Mouse (Mus musculus) brain, embryonic 18.5 days (tissue): ENCODE results near the gene Cuedc1.
A peak's percentile ranks its signal among the peaks of the same experiment; 100 is the strongest.
"Not testable (repeated sequence)": the region's sequence is repeated elsewhere in the genome, so short reads cannot be mapped to it uniquely, and the experiment has no call there.

ENCODE experiments used
- DNase-seq: peaks from one replicate; pipeline ENCODE4 v3.0.0-alpha.2; 2012; ENCODE audit warnings: low read depth, low spot score

The Cuedc1 gene

DNA sequence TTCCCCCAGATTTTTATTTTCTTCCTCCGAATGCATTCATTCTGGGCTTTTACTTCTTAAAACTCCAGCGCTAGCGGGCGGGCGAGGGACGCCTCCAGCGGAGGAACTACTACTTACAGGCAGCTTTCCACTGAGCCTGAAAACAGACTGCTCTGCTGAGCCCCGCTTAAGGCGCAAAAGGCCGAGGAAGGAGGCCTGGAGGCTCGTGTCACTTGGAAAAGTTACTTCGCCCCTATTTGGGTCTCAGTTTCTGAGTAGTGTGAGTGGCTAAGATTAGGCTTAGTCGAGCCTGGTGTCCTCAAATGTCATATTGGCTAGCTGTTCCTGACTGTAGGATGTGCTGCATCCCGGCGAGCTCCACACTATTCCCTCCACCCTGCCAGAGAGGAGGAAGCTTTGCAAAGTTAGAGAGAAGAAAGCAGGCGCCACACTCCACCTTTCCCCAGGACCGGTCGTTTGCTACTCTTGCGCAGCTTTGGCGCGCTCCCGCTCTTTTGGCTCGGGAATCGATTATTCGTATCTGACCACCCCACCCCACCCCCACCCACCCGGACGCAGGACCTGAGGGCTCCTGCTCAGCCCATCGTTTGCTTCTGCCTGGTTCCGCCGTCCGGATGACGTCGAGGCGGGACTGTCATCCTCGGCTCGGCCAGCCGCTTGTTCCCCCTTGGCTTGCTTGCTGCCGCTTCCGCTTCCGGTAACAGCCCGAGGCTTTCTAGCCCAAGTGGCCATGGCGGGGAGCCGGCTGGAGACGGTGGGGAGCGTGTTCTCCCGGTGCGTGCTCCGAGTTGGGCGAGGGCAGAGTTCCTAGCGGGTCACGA lies 106.1 kb downstream of the Cuedc1 start, which contains the start of gene Mrps23:
Gene Mrps23 (plus strand): TSS at position 677 of the 821 bp plus-strand sequence.
- peak; percentile 82 for DNase-seq

- no peak for DNase-seq
Observed at GRCm38 (mm10) chr11:88204593-88205368, 106.9 kb downstream of the Cuedc1 start.

DNA sequence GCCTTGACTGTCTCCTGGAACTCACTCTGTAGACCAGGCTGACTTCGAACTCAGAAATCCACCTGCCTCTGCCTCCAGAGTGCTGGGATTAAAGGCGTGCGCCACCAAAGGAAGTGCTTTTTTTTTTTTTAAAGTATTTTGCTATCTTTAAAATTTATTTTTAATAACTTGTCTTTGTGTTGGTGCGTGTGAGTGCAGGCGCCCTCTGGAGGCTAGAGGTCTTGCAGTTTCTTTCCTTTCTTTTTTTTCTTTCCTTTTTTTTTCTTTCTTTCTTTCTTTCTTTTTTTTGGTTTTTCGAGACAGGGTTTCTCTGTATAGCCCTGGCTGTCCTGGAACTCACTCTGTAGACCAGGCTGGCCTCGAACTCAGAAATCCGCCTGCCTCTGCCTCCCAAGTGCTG lies 108.7 kb downstream of the Cuedc1 start:
- DNase-seq: not testable (repeated sequence)

DNA sequence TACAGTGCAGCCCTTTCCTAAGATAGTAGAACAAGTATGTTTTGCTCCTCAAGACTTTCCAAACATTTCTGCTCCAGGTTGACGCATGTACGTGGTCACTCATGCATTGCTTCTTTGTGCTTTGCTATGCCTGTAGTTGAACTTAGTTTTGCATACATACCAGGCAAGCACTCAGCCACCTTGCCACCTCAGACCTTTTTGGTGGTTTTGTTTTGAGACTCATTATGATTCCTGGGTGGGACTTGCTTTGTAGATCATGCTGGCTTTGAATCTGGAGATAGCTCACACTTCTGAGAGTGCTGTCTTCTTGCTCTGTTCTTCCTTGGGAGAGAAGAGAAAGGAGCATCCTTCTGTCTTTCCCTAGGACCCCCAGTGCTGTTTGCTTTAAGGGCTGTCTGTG lies 109.8 kb downstream of the Cuedc1 start:
- DNase-seq: no peak

DNA sequence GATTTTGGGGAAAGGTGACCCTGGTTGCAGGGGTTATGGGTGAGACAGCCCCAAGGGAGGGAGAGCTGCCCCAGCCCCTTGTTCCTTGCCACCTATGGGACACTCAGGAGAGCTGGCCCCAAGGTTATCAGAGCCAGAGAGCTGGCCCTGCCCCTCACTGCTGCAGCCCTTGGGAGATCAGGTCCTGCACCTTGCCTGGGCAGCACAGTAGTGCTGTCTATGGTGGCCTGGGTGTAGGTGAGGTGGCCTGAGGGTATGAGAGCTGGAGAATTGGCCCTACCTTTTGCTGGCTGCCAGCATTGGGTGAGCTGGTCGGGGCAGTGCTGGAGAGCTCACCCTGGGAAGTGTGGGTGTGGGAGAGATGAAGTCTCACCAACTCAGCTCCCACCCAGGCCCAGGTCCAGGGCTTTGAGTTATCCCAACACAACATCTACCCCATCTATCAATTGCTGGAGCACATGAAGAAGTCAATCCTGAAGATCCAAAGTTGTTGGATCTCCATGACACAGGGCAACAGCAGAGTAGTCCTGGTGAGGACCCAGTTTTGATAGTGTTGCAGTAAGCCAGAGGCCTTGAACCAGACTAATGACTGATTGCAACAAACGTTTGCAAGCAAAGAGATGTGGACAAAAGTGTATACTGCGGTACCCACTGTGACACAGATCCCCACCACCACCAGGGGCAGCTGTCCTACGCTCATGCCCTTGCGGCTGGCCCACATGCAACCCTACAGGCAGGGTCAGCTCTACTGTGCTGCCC lies 114.1 kb downstream of the Cuedc1 start:
- DNase-seq: no peak

DNA sequence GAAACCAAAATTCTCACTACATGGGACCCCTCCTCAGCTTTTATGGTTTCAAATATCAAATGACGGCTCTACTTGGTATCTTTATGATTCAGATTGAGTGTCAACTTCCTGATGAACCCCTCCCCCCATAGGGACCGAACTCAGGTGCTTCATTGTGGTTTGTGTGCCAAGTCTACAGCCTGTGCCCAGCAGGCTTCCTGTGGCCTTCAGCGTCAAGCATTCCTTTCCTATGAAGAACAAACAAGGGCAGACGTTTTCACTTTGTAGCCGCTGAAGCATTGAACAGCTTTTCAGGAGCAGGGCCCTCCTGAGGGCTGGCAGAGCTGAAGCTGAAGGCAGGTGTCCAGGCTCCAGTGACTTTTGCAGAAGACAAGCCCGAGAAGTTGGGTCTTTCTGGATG lies 115.9 kb downstream of the Cuedc1 start:
- no peak for DNase-seq

DNA sequence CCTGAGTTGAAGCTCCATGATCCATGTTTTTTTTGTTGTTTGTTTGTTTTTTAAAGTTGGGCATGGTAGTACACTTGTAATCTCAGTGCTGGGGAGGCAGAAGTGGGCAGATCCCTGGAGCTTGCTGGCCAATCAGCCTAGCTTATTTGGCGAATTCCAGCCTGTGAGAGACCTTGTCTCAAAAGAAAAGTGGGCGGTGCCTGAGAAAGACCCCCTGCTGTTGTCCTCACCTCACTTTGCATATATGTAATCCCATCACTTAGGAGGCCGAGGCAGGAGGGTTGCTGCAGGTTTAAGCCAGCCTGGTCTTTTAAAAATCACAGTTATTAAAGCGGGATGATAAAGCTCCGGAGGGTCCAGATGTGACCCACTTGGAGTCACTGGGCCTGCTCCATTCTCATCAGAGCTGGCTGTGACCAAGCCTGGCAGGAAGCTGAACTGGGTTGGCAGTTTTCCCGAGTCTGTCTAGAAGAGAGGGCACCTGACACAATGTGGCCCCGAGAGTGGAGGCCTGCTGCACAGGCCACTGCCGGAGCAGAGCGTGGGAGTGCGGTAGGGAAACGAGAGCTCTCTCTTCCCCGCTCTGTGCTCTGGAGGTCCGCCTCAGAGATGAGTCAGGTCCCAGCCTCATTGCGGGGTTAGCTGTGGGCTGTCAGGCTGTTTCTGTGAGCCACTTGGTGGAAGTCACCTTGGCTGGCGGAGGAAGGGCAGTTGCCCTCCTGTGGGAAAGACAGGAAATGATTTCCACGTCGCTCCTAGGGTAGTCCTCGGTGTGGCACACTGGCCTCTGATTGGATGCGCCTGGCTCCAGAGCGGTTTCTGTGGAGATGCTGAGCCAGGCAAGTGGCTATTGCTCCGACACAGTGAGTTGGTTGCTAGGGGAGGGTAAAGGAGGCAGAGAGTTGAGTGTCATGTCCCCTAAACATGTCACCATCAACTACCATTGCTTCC lies 117.3 kb downstream of the Cuedc1 start:
- DNase-seq: no peak

GRCm38 (mm10) chr11:88216231-88216685 lies 118.4 kb downstream of the Cuedc1 start:
- peak; percentile 45 for DNase-seq

DNA sequence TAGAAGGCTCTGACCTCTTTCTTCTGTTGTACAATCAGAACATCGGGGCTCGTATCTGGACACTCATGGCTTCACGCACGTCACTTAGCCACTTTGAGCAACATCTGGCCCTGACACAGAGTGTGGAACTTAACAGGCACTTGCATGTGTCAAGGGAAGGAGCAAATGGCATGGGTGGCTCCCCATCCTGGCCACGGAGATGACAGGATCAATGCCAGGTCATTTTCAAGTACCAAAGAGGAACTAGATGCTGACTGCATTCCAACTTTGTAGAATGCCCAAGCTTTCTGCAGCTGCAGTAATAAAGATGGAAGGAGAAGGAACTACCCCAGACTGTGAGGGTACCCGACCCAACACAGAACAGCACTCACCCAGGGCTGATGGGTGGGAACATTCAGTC lies 120.3 kb downstream of the Cuedc1 start:
- DNase-seq: no peak

DNA sequence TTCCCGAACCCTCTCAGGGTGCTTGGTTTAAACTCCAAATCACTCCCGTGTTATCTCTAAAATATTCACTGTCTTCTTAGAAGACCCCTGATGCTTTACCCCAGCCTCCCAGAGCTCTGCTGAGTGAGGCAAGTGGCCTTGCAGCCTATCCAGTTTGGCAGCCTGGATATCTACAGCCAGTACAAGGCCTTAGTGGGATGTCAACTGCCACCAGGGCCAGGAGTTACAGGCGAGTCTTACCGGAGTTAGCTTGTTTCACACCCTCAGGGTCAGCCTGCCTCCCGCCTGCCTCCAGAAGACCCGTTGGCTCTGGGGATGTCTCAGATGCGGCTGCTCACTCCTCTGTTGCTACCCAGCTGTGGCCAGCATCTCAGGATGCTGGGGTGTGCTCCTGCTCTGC lies 120.7 kb downstream of the Cuedc1 start:
- DNase-seq: no peak

- no peak for DNase-seq
Observed at GRCm38 (mm10) chr11:88221929-88222475, 124.1 kb downstream of the Cuedc1 start.

- DNase-seq: no peak
Observed at GRCm38 (mm10) chr11:88227001-88227957, 129.4 kb downstream of the Cuedc1 start.

DNA sequence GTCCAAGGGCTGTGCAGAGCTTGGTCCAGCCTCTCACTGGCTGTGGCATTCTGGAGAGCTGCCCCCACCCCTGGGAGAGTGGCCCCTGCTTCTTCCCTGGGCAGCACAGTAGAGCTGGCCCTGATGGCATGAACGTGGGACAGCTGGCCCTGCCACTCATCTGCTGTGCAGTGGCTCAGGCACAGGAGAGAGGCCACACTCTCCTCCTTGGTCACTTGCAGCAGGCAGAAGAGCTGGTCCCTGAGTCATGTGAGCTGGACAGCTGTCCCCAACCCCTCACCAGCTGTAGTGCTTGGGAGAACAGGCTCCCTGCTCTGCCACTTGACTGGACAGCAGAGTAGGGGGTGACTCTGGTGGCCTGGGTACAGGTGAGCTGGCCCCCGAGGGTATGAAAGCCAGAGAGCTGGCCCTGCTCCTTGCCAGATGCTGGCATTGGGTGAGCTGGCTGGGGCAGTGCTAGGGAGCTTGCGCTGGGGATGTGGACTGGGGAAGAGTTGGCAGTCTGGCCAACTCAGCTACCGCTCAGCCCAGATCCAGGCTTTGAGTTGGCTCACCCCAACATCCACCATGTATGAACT lies 133.4 kb downstream of the Cuedc1 start:
- no peak for DNase-seq

DNA sequence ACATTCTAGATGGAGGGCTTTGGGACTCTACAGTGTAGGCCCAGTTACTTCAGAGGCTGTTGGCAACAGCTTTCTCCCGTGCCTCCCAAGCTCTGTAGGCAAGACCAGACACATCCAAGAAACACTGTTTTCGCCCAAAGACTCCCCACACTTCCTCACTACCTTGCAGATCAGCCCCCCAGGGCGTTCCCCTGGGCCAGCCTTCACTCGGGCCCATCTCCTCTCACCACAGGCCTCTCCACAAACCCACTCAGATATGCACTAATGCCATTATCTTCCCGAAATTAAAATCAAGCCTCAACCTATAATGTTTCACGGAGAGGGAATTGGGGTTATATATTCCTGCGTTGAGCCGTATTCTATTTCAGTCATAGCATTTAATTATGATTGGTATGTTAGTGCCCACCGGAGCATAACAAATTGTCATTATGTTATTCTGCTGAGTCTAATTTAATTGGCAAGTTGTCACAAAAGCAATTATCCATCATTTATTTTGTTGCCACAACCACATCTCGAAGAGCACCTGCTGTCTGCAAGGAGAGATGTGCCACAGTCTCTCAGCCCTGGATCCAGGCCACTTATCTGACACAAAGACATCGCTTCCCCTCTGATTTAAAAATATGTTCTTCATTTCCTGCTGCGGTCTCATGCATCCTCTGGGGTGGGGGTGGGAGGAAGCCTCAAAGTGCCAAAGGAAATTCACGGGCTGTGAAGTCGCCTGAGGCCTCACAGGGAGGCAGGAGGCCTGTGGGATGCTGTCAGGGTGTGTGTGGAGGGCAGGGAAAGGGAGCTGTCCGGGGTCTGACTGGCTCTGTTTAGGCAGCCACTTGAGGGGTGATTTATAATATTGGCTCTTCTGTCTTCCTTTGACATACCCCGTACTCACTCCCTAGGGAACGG lies 135.9 kb downstream of the Cuedc1 start:
- DNase-seq: no peak

- DNase-seq: no peak
Observed at GRCm38 (mm10) chr11:88234789-88235188, 136.9 kb downstream of the Cuedc1 start.

DNA sequence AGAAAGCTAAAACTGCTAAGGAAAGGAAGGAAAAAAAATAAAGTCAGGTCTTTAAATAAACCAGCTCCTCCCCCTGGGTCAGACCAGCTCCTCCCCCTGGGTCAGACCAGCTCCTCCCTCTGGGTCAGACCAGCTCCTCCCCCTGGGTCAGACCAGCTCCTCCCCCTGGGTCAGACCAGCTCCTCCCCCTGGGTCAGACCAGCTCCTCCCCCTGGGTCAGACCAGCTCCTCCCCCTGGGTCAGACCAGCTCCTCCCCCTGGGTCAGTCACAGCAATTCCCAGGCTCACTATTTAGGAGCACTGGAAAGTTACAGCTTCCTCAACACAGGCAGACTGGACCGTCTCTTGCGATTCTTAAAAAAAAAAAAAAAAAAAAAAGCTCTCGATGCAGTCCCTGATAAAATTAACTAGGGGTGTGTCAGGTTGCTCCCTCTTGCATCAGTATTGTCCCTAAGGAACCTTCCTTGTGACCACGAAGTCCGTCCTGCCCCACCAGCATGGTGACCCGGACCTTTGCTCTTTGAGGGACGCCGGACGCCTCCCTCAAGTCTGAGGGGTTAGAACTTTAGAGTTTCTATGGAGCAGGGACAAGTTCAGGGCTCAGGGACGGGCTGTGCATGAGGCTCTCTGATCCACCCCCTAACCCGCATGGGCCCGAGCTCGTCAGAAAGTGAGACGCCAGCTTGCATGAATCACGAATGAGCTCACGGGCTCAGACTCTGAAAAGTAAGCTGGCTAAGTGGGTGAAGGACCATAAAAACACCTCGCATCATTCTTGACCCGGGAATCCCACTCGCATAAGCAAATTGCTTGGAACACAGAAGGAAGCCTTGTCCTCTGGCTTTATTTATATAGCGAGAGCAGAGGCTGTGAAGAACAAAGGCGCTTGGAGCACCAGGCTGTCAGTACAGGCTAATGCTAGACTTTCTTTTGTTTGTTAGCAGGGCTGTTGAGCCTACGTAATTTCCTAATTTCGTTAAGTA lies 137.7 kb downstream of the Cuedc1 start:
- DNase-seq: no peak

DNA sequence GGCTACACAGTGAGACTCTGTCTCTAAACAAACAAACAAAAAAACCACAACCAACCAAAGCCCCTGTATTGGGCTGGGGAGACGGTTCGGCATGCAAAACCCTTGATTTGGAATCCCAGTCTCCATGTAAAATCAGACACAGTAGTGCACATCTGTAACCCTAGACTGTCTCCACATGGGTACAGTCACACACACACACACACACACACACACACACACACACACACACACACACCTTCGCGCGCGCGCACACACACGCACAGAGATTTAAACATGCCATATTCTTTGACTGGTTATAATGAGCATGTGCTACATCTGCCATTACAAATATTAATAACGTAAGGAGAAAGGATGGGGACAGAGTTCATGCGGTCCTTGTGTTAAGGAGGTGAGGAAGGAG lies 142.4 kb downstream of the Cuedc1 start:
- no peak for DNase-seq
